Mouse (Mus musculus): ENCODE data around the gene Bend3. TPM values are rescaled to one million over a fixed set of nuclear protein-coding genes. Genes with fewer than 3 reads are reported as not detected.

The Bend3 gene
- polyA plus RNA-seq, 1 experiment from 2014 or later: 2.1 TPM

DNA sequence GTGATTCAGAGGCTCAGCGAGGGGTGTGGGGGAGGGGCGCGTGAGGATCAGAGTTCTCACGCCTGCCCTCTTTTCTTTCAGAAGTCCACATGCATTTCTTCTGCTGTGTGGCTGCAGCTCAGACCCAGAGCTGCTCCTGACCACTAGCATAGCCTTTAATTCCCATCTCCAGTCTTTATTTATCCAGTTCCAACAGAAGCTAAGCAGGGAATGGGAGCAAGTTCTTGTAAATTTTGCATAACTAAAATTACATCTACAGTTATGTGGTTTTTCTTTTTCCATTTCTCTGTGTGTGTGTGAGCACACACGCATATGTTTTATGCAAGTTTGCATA lies 26.0 kb upstream of the Bend3 start:
- no peaks in the 10 kb centered on the region for H3K36me3 ChIP-seq (ENCODE audit: control insufficient read depth, insufficient read depth, low read length)
- 17% methylated on average over 5 of the region's 5 CpGs for WGBS
- no peak for ATAC-seq
- H3K4me3 ChIP-seq (ENCODE audit: low read length): 0 out of 2 replicates have a peak overlapping the region, but pooled peaks have one; percentile 25
- H3K27me3 ChIP-seq (replicated peaks; ENCODE audit: control insufficient read depth, insufficient read depth, low read length): no peaks in the 10 kb centered on the region
- H3K4me2 ChIP-seq (ENCODE audit: low read depth, low read length): peak overlapping the region; percentile 36
- H3K4me1 ChIP-seq (ENCODE audit: control insufficient read depth, insufficient read depth, low read length): no peaks in the 10 kb centered on the region
- H3K27ac ChIP-seq (ENCODE audit: low read length): no peak overlapping the region
- no peaks in the 10 kb centered on the region for H3K9me3 ChIP-seq (ENCODE audit: control insufficient read depth, low read length)
- peak overlapping the region; percentile 40; the same call in 1 of the 2 replicates for H3K9ac ChIP-seq (ENCODE audit: low read depth, low read length)

DNA sequence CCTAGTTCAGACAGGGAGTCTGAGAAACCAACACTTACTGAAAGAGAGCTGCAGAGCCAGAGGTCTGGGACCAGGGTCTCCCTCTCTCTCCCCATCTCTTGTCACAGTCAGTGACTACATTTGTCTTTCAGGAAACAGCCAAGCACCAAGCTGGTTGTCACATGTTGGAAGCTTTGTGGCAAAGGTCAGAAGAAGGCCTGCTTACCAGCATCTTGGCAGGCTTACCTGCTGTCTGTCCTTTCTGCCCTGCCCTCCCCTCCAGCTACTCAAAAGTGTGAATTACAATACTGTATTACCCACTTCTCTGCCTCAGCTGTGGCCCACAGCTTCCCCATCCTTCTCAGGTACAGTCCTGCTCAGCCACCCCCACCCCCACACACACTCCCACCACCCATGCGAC lies 24.4 kb upstream of the Bend3 start:
- Histone ChIP-seq H3K9ac (ENCODE audit: low read depth, low read length) (no peak overlapping the region), H3K4me1 (ENCODE audit: control insufficient read depth, insufficient read depth, low read length) (no peaks in the 10 kb centered on the region), H3K27ac (ENCODE audit: low read length) (no peak overlapping the region), H3K4me2 (ENCODE audit: low read depth, low read length) (no peak overlapping the region), H3K27me3 (replicated peaks; ENCODE audit: control insufficient read depth, insufficient read depth, low read length) (no peaks in the 10 kb centered on the region), H3K36me3 (ENCODE audit: control insufficient read depth, insufficient read depth, low read length) (no peaks in the 10 kb centered on the region), H3K9me3 (ENCODE audit: control insufficient read depth, low read length) (no peaks in the 10 kb centered on the region), H3K4me3 (ENCODE audit: low read length) (no peak overlapping the region)
- no peak for ATAC-seq
- 79% methylated on average over 1 of the region's 1 CpGs for WGBS

DNA sequence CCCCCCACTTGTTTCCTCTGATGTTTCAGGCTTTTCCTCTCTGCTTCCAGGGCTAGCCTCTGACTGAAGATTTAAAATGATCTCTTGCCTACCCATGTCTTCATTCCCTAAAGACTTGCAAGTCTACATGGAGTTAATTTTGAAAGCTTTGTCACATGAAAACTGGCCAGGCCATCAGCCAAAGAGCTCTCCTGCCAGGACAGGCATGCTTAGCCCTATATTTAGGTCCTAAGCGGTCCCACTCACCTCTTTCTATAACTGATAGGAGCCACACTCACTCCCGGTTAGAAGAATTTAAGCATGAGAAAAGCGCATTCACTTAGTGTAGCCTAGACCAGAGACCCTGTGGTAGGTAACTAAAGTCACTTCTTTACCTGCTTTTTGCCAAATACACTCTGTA lies 24.0 kb upstream of the Bend3 start:
- Histone ChIP-seq H3K9me3 (ENCODE audit: control insufficient read depth, low read length) (no peaks in the 10 kb centered on the region), H3K4me3 (ENCODE audit: low read length) (no peak overlapping the region), H3K9ac (ENCODE audit: low read depth, low read length) (no peak overlapping the region), H3K36me3 (ENCODE audit: control insufficient read depth, insufficient read depth, low read length) (no peaks in the 10 kb centered on the region), H3K27ac (ENCODE audit: low read length) (no peak overlapping the region), H3K27me3 (replicated peaks; ENCODE audit: control insufficient read depth, insufficient read depth, low read length) (no peaks in the 10 kb centered on the region), H3K4me2 (ENCODE audit: low read depth, low read length) (no peak overlapping the region), H3K4me1 (ENCODE audit: control insufficient read depth, insufficient read depth, low read length) (no peaks in the 10 kb centered on the region)
- 89% methylated on average over 3 of the region's 3 CpGs for WGBS
- ATAC-seq: no peak

DNA sequence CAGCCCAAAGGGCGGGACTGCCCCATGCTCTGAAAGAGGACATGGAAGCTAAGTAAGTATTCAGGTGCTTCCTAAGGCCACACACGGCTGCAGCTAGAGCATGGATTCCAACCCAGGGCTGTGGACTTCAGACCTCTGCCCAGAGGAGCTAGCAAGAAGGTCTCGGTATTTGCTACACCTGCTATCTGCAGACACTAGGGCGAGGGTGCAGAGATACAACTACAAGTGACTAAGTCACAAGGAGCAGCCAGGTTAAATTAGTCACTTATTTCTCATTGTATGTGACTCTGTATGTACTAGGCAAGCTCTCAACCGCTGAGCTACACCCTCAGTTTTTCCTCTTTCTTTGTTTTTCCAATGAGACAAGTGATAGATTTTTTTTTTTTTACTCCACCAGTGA lies 15.8 kb upstream of the Bend3 start:
- no peak overlapping the region for H3K4me2 ChIP-seq (ENCODE audit: low read depth, low read length)
- peak; percentile 92 for ATAC-seq
- no peaks in the 10 kb centered on the region for H3K9me3 ChIP-seq (ENCODE audit: control insufficient read depth, low read length)
- H3K9ac ChIP-seq (ENCODE audit: low read depth, low read length): no peak overlapping the region
- no peaks in the 10 kb centered on the region for H3K36me3 ChIP-seq (ENCODE audit: control insufficient read depth, insufficient read depth, low read length)
- peaks cover 3% of the 10 kb centered on the region; the same call in 1 of the 2 replicates for H3K4me1 ChIP-seq (ENCODE audit: control insufficient read depth, insufficient read depth, low read length)
- H3K4me3 ChIP-seq (ENCODE audit: low read length): no peak overlapping the region
- peak overlapping the region; percentile 72 for H3K27ac ChIP-seq (ENCODE audit: low read length)
- no peaks in the 10 kb centered on the region for H3K27me3 ChIP-seq (replicated peaks; ENCODE audit: control insufficient read depth, insufficient read depth, low read length)
- 62% methylated on average over 5 of the region's 5 CpGs for WGBS

DNA sequence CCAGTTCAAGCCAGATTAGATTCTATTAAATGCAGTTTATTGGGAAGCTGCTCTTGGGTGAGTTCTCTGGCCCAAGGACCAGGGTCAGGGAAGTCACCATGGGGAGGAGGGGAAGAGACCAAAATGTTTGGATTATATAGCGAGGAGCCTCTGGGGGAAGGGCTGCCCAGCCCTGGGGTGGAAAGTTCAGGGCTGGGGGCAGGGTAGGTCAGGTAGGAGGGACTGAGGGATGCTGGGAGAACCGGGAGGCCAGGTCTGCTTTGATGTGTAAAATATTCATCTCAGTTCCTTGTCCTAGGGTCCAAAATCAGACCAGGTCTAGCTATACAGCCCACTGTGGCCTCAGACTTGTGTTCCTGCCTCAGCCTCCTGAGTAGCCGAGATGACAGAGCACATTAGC lies 15.4 kb upstream of the Bend3 start:
- 45% methylated on average over 3 of the region's 3 CpGs for whole genome bisulfite sequencing
- peaks cover 3% of the 10 kb centered on the region; the same call in 1 of the 2 replicates for H3K4me1 ChIP-seq (ENCODE audit: control insufficient read depth, insufficient read depth, low read length)
- no peak overlapping the region for H3K4me2 ChIP-seq (ENCODE audit: low read depth, low read length)
- no peaks in the 10 kb centered on the region for H3K27me3 ChIP-seq (replicated peaks; ENCODE audit: control insufficient read depth, insufficient read depth, low read length)
- no peak overlapping the region for H3K4me3 ChIP-seq (ENCODE audit: low read length)
- no peak overlapping the region for H3K9ac ChIP-seq (ENCODE audit: low read depth, low read length)
- H3K27ac ChIP-seq (ENCODE audit: low read length): peak overlapping the region; percentile 72
- peak; percentile 57 for ATAC-seq
- H3K36me3 ChIP-seq (ENCODE audit: control insufficient read depth, insufficient read depth, low read length): no peaks in the 10 kb centered on the region
- H3K9me3 ChIP-seq (ENCODE audit: control insufficient read depth, low read length): no peaks in the 10 kb centered on the region

DNA sequence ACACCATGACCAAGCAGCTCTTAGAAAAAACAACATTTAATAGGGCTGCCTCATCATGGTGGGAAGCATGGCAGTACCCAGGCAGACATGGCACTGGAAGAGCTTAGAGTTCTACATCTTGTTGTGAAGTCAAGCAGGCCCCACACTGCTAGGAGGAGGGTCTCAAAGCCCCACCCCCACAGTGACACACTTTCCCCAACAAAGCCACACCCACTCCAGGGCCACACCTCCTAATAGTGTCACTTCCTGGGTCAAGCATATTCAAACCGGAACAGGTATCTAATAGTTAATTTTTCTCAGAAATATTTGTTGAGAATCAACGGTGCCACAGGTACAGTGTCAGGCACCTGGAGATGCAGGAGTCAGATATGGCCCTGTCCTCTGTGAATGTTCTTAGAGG lies 12.4 kb upstream of the Bend3 start:
- 90% methylated on average over 2 of the region's 2 CpGs for WGBS

DNA sequence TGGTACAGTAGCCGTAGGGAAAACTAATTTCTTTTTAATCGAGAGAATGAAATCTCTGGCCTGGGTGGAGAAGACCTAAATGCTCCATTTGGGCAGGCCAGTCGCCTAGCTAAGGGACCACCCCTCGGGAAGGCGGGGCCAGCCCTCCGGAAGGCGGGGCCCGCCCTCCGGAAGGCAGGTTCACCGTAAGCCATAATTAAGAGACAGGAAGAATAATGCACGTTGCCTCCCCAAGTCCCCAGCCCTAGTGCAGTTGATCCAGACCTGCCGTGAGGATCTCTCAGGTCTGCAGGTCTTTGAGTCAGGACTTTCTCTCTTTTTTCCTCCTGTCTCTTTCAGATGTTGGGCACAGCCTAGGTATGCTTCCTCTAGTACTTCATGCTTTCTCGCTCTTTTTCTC lies 11.0 kb upstream of the Bend3 start:
- 35% methylated on average over 13 of the region's 13 CpGs for WGBS
- Histone ChIP-seq H3K9me3 (ENCODE audit: control insufficient read depth, low read length) (no peaks in the 10 kb centered on the region), H3K4me2 (ENCODE audit: low read depth, low read length) (no peak overlapping the region), H3K27me3 (replicated peaks; ENCODE audit: control insufficient read depth, insufficient read depth, low read length) (no peaks in the 10 kb centered on the region), H3K4me1 (ENCODE audit: control insufficient read depth, insufficient read depth, low read length) (peaks cover 3% of the 10 kb centered on the region; the same call in 1 of the 2 replicates), H3K4me3 (ENCODE audit: low read length) (no peak overlapping the region), H3K9ac (ENCODE audit: low read depth, low read length) (no peak overlapping the region), H3K36me3 (ENCODE audit: control insufficient read depth, insufficient read depth, low read length) (no peaks in the 10 kb centered on the region), H3K27ac (ENCODE audit: low read length) (no peak overlapping the region)
- ATAC-seq: no peak

More for the DNA sequence above, 12.4 kb upstream of the Bend3 start:
- Histone ChIP-seq H3K27ac (ENCODE audit: low read length) (no peak overlapping the region), H3K9me3 (ENCODE audit: control insufficient read depth, low read length) (no peaks in the 10 kb centered on the region), H3K27me3 (replicated peaks; ENCODE audit: control insufficient read depth, insufficient read depth, low read length) (no peaks in the 10 kb centered on the region), H3K4me1 (ENCODE audit: control insufficient read depth, insufficient read depth, low read length) (peaks cover 3% of the 10 kb centered on the region; the same call in 1 of the 2 replicates), H3K4me2 (ENCODE audit: low read depth, low read length) (no peak overlapping the region), H3K4me3 (ENCODE audit: low read length) (no peak overlapping the region), H3K9ac (ENCODE audit: low read depth, low read length) (no peak overlapping the region), H3K36me3 (ENCODE audit: control insufficient read depth, insufficient read depth, low read length) (no peaks in the 10 kb centered on the region)
- ATAC-seq: no peak

DNA sequence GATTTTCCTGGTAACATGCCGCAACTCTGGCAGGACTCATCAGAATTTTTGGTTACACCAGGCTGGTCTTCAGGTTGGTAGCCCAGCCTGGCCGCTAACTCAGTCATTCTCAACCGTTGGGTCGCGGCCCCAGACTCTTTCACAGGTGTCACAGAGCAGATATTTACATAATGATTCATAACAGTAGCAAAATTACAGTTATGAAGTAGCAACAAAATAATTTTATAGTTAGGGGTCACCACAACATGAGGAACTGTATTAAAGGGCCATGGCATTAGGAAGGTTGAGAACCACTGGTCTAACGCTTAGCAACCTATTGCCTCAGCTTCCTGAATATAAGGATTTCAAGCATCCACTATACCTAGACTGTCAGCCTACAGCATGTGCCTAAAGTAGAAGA lies 10.3 kb upstream of the Bend3 start:
- Histone ChIP-seq H3K27ac (ENCODE audit: low read length) (no peak overlapping the region), H3K9me3 (ENCODE audit: control insufficient read depth, low read length) (no peaks in the 10 kb centered on the region), H3K4me3 (ENCODE audit: low read length) (no peak overlapping the region), H3K4me2 (ENCODE audit: low read depth, low read length) (no peak overlapping the region), H3K36me3 (ENCODE audit: control insufficient read depth, insufficient read depth, low read length) (no peaks in the 10 kb centered on the region), H3K27me3 (replicated peaks; ENCODE audit: control insufficient read depth, insufficient read depth, low read length) (no peaks in the 10 kb centered on the region), H3K9ac (ENCODE audit: low read depth, low read length) (no peak overlapping the region), H3K4me1 (ENCODE audit: control insufficient read depth, insufficient read depth, low read length) (no peaks in the 10 kb centered on the region; the same call in 1 of the 2 replicates)
- WGBS: 91% methylated on average over 6 of the region's 6 CpGs
- no peak for ATAC-seq

DNA sequence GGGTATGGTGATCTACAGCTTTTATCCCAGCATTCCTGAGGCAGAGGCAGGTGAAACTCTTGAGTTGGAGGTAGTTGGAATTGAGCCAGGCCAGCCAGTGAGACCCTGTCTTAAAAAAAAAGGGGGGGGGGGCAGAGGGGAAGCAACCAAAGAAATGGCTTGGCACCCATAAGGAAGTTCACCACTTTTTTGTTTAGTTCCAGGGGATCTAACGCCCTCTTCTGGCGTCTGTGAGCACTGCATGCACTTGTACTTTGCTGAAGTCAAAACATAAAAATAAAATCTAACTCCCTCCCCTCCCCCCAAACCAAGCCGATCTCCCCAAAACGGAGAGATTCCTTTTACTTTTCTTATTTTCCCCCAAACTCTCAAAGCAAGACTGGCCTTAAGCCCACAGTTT lies 3.3 kb upstream of the Bend3 start:
- H3K4me3 ChIP-seq (ENCODE audit: low read length): no peak overlapping the region
- ATAC-seq: no peak

DNA sequence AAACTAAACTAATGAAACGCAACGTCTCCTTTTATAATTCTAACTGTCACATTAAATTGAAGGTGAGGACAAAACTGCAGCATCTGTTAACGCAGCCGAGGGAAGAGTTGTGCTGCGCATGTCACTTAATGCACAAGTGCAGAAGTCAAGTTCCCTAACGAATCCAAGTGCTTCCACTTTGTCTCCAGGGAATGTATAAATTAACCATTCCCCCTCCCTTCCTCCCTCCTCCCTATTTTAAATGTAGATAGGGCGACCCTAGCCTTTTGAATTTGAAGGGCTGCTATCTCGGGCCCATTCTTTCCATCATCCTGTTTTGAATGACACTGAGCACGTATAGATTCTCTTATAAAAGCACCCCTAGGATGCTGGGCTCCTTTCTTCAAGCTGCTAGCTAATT lies 1.2 kb upstream of the Bend3 start:
- Histone ChIP-seq H3K4me1 (ENCODE audit: control insufficient read depth, insufficient read depth, low read length) (peaks cover 5% of the 10 kb centered on the region; the same call in 1 of the 2 replicates), H3K9ac (ENCODE audit: low read depth, low read length) (peak overlapping the region; percentile 97; the same call in 1 of the 2 replicates), H3K9me3 (ENCODE audit: control insufficient read depth, low read length) (no peaks in the 10 kb centered on the region), H3K4me3 (ENCODE audit: low read length) (peak overlapping the region; percentile 83), H3K27me3 (replicated peaks; ENCODE audit: control insufficient read depth, insufficient read depth, low read length) (no peaks in the 10 kb centered on the region), H3K27ac (ENCODE audit: low read length) (no peak overlapping the region), H3K4me2 (ENCODE audit: low read depth, low read length) (peak overlapping the region; percentile 89), H3K36me3 (ENCODE audit: control insufficient read depth, insufficient read depth, low read length) (no peaks in the 10 kb centered on the region)
- no peak for ATAC-seq
- WGBS: 23% methylated on average over 9 of the region's 9 CpGs

More for the DNA sequence above, 3.3 kb upstream of the Bend3 start:
- H3K27me3 ChIP-seq (replicated peaks; ENCODE audit: control insufficient read depth, insufficient read depth, low read length): no peaks in the 10 kb centered on the region
- H3K36me3 ChIP-seq (ENCODE audit: control insufficient read depth, insufficient read depth, low read length): no peaks in the 10 kb centered on the region
- no peak overlapping the region for H3K27ac ChIP-seq (ENCODE audit: low read length)
- peaks cover 2% of the 10 kb centered on the region; the same call in 1 of the 2 replicates for H3K4me1 ChIP-seq (ENCODE audit: control insufficient read depth, insufficient read depth, low read length)
- H3K4me2 ChIP-seq (ENCODE audit: low read depth, low read length): no peak overlapping the region
- no peaks in the 10 kb centered on the region for H3K9me3 ChIP-seq (ENCODE audit: control insufficient read depth, low read length)
- 59% methylated on average over 4 of the region's 4 CpGs for WGBS
- H3K9ac ChIP-seq (ENCODE audit: low read depth, low read length): no peak overlapping the region

All from intestine, embryonic 16.5 days (tissue).